Mouse (Mus musculus): Measurements from ENCODE around the gene Cacfd1. TPM values are rescaled to one million over a fixed set of nuclear protein-coding genes. Genes with fewer than 3 reads are reported as not detected.

The Cacfd1 gene
- total RNA-seq (2021), result 10 to 100 TPM; 27.0 to 30.6 TPM
- long read RNA-seq, experiment 1, transcript Cacfd1-205 (5 exons, 2,689 nt), result major isoform, 9 of 27 reads
- long read RNA-seq, experiment 1, partial matches to known transcripts, result 14 of 27 reads
- long read RNA-seq, experiment 1, other reads (novel, unspliced or antisense), result 3 of 27 reads
- long read RNA-seq, experiment 2, transcript Cacfd1-205 (5 exons, 2,689 nt), result major isoform, 16 of 41 reads
- long read RNA-seq, experiment 2, partial matches to known transcripts, result 20 of 41 reads
- long read RNA-seq, experiment 2, other reads (novel, unspliced or antisense), result 2 of 41 reads

DNA sequence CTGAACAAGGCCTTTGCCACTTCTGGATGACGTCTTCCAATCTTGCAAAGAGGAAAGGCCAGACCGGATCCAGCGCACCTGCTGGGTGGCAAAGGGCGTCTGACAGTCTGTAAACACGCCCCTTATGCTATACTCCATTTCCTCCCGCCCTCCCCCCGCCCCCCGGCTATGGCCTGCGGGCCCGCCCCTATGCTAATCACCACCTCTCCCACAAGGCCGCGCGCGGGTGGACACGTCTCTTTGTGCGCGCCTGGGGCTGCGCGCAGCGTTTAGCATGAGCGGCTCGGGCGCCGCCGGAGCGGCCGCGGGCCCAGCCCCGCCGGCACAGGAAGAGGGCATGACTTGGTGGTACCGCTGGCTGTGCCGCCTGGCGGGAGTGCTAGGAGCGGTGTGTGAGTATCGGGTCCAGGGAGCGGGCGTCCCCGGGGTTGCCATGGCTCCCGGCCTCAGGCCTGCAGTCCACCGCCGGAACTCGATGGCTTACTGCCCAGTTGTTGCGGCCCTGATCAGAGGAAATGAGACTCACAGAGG is at the start of gene Cacfd1:
Cacfd1 (plus strand) TSS at position 213 of the 531 bp plus-strand sequence.
- DNase-seq, result peak; percentile 79 to 83
- intact Hi-C loops (cut with DNase I), result loop anchor here (5.0 kb wide), 1 partner anchor 77 kb away; the partner anchor contains the start of genes Stkld1 and Surf4

DNA sequence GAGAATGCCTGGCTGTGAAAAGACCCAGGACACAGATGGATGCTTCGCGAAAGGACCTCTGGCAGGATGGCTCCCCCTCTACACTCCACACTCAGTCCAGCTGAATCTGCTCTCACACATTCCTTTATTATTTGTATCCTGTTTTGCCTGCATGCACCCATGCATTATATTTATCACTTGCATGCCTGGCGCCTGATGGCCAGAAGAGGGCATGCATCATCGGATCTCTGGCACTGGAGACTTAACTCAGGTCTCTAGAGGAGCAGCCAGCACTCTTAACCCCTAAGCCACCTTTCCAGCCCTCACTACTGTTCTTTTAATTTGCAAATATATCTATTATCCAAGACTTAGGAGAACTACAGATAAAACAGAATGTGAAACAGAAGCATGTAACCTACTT is 49.0 kb upstream of the Cacfd1 start:
- intact Hi-C loops (cut with DNase I), result no loop called here
- DNase-seq, result no peak

DNA sequence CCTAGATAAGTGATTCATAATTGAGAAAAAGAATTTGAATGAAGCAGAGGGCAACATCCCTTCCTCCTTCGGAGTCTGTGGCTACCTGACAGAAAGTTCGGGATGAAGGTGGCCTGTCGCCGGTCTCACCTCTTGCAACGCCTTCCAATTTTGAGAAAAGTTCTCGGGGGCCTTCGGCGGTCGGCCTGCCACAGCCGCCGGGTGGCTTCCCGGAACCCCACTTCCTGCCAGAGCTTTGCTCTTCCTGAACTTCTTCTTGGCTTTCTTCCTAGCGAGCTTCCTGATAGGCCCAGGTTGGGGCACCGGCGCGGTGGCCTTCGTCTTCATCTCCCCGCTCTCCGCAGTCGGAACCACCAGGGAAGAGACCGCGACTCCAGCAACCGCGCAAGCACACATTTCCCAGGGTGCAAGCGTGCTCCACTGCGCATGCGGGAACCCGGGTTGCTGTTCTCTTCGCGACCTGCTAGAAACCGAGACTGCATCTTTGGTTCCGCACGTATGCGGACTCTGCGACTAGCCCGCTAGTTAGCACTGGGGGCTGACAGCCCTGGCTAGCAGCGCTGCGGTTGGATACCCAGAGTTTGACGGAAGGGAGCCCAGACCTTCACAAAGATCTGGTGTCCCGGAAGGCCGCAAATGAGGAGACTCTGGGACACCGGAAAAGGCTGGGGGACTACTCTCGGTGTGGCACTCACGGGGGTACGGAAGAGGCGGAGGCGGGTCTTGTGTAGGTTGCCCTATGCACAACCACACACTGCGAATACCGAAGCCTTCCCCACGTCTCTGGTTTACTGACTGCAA is 45.6 kb upstream of the Cacfd1 start, which contains the start of gene Rexo4:
Rexo4 (minus strand) TSS at position 464 of the 801 bp plus-strand sequence.
- peak; percentile 91 to 93 for DNase-seq
- intact Hi-C loops (cut with DNase I), result no loop called here

DNA sequence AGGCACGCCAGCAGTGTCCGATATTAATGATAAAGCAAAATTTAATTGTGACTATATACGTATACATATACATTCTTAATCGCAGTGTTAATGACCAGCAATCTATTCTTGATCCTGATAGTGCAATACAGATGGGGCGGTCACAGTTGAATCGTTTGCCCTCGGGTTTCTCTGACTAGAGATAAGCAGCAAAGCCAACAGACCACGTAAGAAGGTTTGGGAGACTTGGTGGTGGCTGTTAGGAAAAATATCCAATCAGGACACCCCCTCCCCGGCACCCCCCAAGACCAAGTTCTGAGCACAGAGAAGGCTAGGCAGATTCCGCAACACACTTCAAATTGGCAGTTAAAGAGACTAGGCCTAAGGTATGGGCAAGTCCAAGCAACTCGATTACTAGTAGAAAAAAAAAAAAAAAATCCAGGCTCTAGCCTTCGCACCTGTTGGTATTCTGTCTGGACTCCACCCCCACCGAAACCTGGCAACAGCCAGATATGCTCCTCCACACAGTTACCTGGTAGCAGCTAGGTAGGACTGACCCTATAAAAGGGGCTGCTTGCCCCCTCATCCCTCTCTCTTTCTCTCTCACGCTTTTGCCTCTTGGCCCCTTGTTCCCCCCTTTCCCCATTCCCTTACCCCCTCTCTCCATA is 44.9 kb upstream of the Cacfd1 start:
- DNase-seq, result no peak
- intact Hi-C loops (cut with DNase I), result no loop called here

DNA sequence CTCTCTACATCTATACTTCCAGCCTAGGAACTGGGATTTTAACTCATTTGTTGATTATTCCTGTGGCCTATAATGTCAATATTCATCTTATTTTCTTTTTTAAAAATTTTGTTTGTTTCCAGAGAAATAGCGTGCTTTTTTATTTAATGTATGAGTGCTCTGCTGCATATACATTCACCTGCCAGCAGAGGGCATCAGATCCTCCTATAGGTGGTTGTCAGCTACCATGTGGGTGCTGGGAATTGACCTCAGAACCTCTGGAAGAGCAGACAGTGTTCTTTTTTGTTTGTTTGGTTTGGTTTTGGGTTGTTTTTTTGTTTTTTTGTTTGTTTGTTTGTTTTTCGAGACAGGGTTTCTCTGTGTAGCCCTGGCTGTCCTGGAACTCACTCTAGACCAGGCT is 42.5 kb upstream of the Cacfd1 start:
- no peak for DNase-seq
- intact Hi-C loops (cut with DNase I), result no loop called here

DNA sequence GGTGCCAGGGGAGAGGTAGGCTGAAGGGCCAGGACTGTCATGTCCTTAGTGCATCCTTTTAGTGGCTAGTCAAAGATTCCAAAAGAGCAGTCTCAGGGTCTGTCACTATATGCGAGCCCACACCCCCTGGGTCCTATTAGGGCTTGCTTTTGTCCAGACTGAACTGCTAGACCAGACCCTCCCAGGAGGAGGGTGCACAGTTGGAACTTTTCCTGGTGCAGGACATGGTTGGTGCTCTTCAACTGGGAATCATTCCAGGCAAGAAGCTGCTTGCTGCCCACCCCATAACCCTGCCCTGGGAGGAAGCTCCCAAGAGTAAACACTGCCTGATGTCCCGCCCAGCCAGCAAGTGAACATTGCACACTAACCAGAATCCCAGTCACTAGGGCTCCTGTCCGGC is 36.6 kb upstream of the Cacfd1 start, which contains the start of gene Adamts13:
Adamts13 (plus strand) TSS at position 301 of the 400 bp plus-strand sequence.
- DNase-seq, result no peak
- intact Hi-C loops (cut with DNase I), result no loop called here

DNA sequence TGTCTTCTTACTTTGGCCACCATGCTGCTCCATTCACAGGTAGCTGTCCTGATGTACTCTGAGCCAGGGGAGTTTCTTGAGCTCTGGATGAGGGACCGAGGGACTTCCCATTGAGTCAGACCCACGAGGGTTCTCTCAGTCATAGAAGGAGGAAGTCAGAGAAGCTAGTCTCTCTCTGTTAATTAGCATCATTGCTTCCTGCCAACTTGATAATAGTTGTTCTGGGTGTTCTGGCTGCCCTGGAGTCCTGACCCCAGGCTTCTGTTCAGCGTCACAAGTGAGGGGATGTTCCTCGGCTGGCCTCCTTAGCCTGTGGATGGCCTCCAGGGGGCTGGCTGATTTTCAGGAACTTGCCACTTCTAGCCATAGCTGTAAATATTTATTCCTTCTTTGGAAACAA is 35.8 kb upstream of the Cacfd1 start:
- DNase-seq, result no peak
- intact Hi-C loops (cut with DNase I), result no loop called here

DNA sequence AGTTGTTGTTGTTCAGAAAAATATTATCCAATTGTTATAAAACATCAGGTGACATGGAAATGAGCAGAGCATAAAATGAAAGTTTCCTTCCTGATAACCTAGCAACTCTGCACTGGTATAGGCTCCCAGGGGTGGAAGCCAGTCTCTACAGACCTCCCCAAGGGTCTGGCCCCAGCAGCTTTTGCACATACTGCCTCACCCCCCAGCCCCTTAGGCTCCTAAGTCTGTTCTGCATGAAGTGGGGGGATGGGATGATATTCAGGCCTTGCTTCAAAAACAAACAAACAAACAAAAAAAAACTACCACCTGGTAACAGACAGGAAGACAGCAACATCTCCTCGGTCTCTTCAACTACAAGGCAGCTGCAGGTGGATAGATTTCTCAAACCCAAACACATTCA is 29.4 kb upstream of the Cacfd1 start:
- intact Hi-C loops (cut with DNase I), result no loop called here
- no peak for DNase-seq

DNA sequence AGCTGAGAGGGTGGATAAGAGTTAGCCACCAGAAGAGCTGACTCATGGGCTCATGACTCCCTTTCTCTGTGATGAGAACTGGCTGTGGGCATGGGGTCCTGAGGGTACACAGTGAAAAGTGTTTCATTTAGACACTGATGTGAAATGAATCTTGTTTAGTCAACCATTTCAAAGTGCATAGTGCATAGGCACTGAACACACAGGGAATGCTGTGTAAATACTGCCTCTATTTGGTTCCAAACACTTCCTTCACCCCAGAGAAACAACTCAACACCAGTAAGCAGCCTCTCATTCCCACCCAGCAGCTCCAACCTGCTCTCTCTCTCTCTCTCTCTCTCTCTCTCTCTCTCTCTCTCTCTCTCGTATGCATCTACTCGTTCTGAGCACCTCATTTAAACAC is 25.5 kb upstream of the Cacfd1 start:
- no peak for DNase-seq
- intact Hi-C loops (cut with DNase I), result no loop called here

DNA sequence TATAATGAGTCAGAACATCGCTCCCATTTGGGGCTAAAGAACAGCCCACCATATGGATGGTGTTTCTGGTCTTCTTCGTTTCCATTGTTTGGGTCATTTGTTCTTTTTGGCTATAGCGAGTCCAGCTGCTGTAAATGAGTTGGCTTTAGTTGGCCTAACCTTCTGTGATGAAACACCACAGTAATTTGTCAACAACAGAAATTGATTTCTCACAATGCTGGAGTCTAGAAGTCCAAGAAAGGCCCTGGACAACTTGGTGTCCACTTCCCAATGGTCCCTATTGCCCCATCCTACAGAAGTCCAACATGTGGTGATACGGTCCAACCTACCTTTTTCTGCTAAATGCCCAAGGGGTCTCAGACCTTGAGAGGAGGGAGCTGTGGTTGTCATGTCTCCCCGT is 25.1 kb upstream of the Cacfd1 start:
- intact Hi-C loops (cut with DNase I), result no loop called here
- DNase-seq, result no peak

DNA sequence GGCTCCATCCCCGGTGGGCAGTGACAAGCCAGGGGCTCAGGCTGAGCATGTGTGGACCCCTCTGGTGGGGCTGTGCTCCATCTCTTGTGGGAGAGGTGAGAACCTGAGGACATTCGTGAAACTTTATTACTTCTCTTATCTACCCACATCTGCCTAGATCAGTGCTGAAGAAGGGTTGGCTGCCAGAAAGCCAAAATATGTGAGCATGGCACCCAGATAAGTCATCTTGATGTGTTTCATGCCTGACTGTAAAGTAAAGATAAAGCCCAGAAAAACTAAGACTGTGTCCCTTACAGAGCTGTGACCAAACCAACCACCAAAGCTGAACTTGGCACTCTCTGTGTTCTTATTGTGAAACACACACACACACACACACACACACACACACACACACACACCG is 15.8 kb upstream of the Cacfd1 start:
- intact Hi-C loops (cut with DNase I), result no loop called here

DNA sequence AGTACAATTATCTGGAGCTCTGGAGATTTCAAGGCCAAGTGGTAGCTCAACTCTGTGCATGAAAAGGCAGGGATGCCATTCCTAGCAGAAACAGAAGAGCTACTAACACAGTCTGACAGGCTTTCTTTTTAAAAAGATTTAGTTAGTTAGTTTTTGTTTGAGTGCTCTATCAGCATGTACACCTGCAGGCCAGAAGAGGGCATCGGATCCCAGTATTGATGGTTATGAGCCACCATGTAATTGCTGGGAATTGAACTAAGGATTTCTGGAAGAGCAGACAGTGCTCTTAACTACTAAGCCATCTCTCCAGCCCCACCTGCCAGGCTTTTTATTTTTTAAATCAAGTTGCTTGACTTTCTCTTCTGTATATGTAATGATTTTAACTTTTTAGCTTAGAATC is 12.2 kb upstream of the Cacfd1 start:
- no peak for DNase-seq
- intact Hi-C loops (cut with DNase I), result no loop called here

More for the DNA sequence above, 15.8 kb upstream of the Cacfd1 start:
- DNase-seq, result no peak

DNA sequence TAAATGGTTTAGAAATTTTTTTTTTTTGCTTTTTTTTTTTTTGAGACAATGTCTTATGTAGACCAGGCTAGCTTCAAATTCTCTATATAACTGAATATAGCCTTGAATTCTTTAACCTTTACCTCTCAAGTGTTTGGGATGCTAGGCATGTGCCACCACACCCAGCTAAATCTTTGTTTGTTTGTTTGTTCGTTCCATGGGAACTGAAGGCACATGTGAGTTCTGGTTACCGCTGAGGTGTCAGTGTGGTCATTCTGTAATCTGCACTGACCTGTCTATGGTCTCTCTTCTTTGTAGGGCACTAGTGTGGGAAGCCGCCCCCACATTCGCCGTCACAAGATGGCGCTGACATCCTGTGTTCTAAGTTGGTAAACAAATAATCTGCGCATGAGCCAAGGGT is 11.7 kb upstream of the Cacfd1 start:
- intact Hi-C loops (cut with DNase I), result no loop called here
- DNase-seq, result no peak

DNA sequence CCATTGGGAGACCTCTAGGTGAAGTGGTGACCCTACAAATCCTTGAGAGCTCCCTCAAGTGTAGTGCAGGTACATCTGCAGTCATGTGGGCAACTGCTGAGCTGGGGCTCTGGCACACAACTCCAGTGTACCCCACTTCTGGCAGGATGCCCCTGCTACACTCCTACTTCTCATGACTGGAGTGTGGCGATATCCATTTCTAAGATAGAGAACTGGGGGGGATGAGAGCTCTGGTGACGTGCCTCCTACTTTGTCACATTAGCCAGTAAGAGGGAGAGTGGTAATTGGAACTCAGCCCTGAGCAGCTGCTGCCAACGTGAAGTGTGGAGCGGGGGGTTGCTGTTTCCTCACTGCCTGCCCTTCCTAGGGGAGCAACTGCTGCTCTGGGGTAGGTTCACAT is 3.5 kb upstream of the Cacfd1 start:
- DNase-seq, result no peak

DNA sequence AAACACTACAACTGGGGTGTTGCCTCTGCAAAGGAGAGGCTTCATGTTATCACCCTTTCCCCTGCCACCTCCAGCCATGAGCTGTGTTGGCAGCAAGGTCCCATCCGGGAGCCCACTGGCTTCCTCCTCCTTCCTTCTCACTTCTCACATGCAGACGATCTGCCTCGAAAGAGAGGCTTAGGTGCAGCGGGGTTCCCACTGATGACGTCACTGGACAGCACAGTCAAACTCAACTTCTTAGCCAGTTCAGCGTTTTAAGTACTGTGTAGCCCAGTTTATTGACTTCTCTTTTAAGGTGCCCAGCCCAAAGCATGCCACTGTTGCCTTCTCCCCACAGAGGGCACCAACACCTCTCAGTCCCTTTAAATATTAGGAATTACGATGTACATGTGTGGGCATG is 2.0 kb upstream of the Cacfd1 start:
- intact Hi-C loops (cut with DNase I), result loop anchor here (5.0 kb wide), 1 partner anchor 75 kb away; the partner anchor contains the start of genes Stkld1 and Surf4
- no peak for DNase-seq

More for the DNA sequence above, 3.5 kb upstream of the Cacfd1 start:
- intact Hi-C loops (cut with DNase I), result loop anchor here (5.0 kb wide), 1 partner anchor 74 kb away; the partner anchor contains the start of genes Stkld1 and Surf4

DNA sequence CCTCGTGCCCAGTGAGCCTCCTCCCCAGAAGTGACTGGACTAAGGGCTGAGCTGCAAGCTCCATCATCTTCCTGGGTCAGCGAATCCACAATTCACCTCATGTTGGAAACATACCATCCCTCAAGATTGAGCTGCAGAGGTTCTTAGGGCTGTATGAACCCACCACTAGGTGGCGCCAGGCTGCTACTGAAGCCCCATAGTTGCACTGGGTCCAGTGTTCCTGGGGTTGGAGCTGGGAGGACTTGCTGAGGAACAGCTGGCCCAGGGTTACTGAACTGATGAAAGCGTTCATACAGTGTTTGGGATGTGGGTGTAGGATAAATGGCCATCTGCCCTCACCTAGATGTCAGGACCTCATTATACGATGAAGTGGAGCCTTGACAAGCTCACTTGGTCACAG is 8.1 kb downstream of the Cacfd1 start:
- intact Hi-C loops (cut with DNase I), result loop anchor here (2.0 kb wide), 1 partner anchor 19 kb away; no protein-coding TSS in a partner anchor
- DNase-seq, result peak; percentile 54 to 58

DNA sequence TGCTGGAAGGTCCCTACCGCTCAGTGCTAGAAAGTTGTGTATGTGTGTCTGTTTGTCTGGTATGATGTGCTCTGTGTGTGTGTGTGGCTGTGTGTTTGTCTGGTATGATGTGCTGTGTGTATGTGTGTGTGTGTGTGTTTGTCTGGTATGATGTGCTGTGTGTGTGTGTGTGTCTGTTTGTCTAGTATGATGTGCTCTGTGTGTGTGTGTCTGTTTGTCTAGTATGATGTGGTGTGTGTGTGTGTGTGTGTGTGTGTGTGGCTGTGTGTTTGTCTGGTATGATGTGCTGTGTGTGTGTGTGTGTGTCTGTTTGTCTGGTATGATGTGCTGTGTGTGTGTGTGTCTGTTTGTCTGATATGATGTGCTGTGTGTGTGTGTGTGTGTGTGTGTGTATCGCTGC is 9.8 kb downstream of the Cacfd1 start:
- intact Hi-C loops (cut with DNase I), result loop anchor here (2.0 kb wide), 1 partner anchor 17 kb away; no protein-coding TSS in a partner anchor
- no peak for DNase-seq

DNA sequence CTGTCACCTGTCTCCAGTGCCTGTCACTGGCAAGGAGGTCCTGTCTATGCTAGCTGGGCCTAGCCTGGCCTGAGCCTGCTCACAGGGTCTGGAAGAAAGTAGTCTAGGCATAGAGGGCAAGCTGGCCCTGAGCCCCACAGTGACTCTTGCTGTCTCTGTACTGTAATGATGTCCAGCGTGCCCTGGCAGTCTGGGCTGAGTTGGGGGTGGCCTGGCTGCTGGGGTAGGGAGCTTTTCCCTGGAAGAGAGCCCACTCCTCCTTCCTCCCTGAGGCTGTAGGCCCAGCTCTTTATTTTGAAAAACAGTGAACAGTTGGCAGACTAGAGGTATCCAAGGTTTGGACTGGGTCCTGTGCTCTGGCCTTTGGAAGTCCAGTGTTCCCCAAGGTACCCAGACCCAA is 11.4 kb downstream of the Cacfd1 start:
- no peak for DNase-seq
- intact Hi-C loops (cut with DNase I), result no loop called here

DNA sequence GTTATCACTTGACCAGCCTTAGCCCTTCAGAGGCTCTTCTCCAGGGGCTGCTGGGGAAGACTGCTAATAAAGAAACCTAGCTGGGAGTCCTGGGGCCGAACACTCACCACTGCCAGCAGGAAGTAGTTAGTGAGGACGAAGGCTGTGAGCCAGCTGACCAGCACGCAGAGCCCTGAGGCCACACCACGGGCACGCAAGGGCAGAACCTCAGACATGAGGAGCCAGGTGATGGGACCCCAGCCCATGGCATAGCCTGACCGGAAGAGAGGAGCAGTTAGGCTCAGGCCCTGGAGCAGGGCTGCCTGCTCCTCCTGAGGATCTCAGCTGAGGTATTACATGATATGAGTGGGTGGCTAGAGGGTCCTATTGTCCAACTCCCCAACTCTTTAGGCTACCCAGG is 12.9 kb downstream of the Cacfd1 start:
- DNase-seq, result no peak
- intact Hi-C loops (cut with DNase I), result no loop called here

DNA sequence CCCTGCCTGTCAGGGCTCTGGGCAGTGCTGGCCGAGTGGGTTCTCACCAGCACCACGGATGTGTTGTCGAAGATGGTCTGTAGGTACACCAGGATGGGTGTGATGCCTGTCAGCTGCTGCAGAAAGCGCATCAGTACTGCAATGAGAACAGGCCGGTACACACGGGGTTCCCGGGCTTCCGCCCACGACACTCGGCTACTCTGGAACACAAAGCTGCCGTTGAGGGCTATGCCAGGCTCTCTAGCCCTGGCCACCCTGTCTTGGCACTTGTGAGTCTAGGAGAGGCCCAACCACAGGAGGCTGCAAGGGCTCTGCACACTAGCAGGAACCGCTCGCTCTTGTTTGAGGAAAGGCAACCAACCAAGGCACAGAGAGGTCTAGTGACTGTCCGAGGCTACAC is 14.4 kb downstream of the Cacfd1 start:
- intact Hi-C loops (cut with DNase I), result no loop called here
- DNase-seq, result no peak

DNA sequence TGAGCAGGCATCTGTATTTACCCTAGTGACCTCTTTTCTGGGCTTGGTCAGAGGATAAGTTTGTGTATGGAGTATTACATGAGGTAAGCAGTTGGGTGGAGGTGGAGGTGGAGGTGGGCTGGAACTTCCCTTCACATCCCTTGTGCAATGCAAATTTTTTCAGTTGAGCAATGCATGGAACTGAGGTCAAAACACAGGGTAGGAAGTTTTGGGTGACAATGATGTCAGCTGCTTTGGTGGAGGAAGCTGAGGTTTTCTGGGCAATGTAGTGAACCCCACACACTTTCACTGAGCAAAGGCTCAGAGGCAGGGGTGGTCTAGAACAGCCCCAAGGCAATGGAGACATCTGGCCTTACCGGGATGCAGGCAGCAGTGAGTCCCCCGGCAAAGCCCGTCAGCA is 15.8 kb downstream of the Cacfd1 start:
- intact Hi-C loops (cut with DNase I), result no loop called here
- no peak for DNase-seq

Data from gastrocnemius, postnatal 36 days (tissue).